Mouse (Mus musculus) ES-CJ7 (cell line): Measurements from ENCODE around the gene Utp14b.

ENCODE experiments used
- DNase-seq: peaks from one replicate; pipeline ENCODE4 v3.0.0; 2011; ENCODE audit warnings: low read depth, low spot score

Utp14b gene

GRCm38 (mm10) chr1:78686872-78687271 lies 29.0 kb downstream of the Utp14b start:
- DNase-seq: peak; percentile 57

GRCm38 (mm10) chr1:78688149-78688548 lies 30.3 kb downstream of the Utp14b start:
- no peak for DNase-seq

- DNase-seq: no peak
Measured at GRCm38 (mm10) chr1:78694503-78695258, 36.8 kb downstream of the Utp14b start.

GRCm38 (mm10) chr1:78696305-78696704 lies 38.5 kb downstream of the Utp14b start:
- no peak for DNase-seq

- DNase-seq: no peak
Measured at GRCm38 (mm10) chr1:78696903-78697302, 39.1 kb downstream of the Utp14b start.

GRCm38 (mm10) chr1:78698138-78698537 lies 40.3 kb downstream of the Utp14b start:
- no peak for DNase-seq

- no peak for DNase-seq
Measured at GRCm38 (mm10) chr1:78701740-78702139, 43.9 kb downstream of the Utp14b start.

GRCm38 (mm10) chr1:78702282-78702963 lies 44.6 kb downstream of the Utp14b start:
- DNase-seq: no peak

- DNase-seq: no peak
Measured at GRCm38 (mm10) chr1:78702964-78703285, 45.1 kb downstream of the Utp14b start.

- DNase-seq: no peak
Measured at GRCm38 (mm10) chr1:78706338-78706737, 48.5 kb downstream of the Utp14b start.

- DNase-seq: peak; percentile 41
Measured at GRCm38 (mm10) chr1:78707280-78707679, 49.4 kb downstream of the Utp14b start.

GRCm38 (mm10) chr1:78710026-78710425 lies 52.2 kb downstream of the Utp14b start:
- DNase-seq: no peak

- no peak for DNase-seq
Measured at GRCm38 (mm10) chr1:78710613-78711329, 52.9 kb downstream of the Utp14b start.
